Mouse (Mus musculus) limb, embryonic 12.5 days (tissue): ENCODE measurements around the gene Lhfp. TPM values are rescaled to one million over a fixed set of nuclear protein-coding genes. Genes with fewer than 3 reads are reported as not detected.

Experiments
- ATAC-seq: fragments of 200-750 bp; cut with Nextera tagmentation; 2 replicates; pipeline ENCODE4 v1.8.0; 2017; ENCODE audit warnings: low read depth, moderate TSS enrichment; ENCODE audit not compliant: insufficient number of reproducible peaks, insufficient read depth, low FRiP score, low TSS enrichment
- H3K27ac ChIP-seq: fragments of 300-500 bp; sonication (generic); 2 replicates; pipeline ENCODE4 v1.5.1; 2016; ENCODE audit warnings: mild to moderate bottlenecking, moderate library complexity
- H3K27me3 ChIP-seq: fragments of 300-500 bp; sonication (generic); 2 replicates; pipeline ENCODE4 v1.6.1; 2016; ENCODE audit warnings: mild to moderate bottlenecking, moderate library complexity
- H3K36me3 ChIP-seq: fragments of 300-500 bp; sonication (generic); 2 replicates; pipeline ENCODE4 v1.6.1; 2016; ENCODE audit warnings: mild to moderate bottlenecking, moderate library complexity
- H3K4me1 ChIP-seq: fragments of 300-500 bp; sonication (generic); replicated peaks from 2 replicates; pipeline ENCODE4 v1.6.1; 2016
- H3K4me2 ChIP-seq: fragments of 300-500 bp; sonication (generic); 2 replicates; pipeline ENCODE4 v1.6.1; 2016; ENCODE audit warnings: mild to moderate bottlenecking, moderate library complexity
- H3K4me3 ChIP-seq: fragments of 300-500 bp; sonication (generic); replicated peaks from 2 replicates; pipeline ENCODE4 v1.5.1; 2016; ENCODE audit warnings: mild to moderate bottlenecking
- H3K9ac ChIP-seq: fragments of 300-500 bp; sonication (generic); replicated peaks from 2 replicates; pipeline ENCODE4 v1.6.1; 2016; ENCODE audit warnings: mild to moderate bottlenecking, moderate library complexity
- H3K9me3 ChIP-seq: fragments of 300-500 bp; sonication (generic); 2 replicates; pipeline ENCODE4 v1.6.1; 2016; ENCODE audit warnings: mild to moderate bottlenecking, moderate library complexity
- WGBS: fragments of 180-500 bp; shearing (Covaris S2); methylation state at CpG from one replicate; pipeline ENCODE4 v1.1.7; 2016; 5-methylcytosine and 5-hydroxymethylcytosine counted together
- polyA plus RNA-seq: library from polyadenylated mRNA; unstranded; fragments of >200 nt; fragmentation: Nextera tagmentation; extraction: Ambion mirVana; gene quantifications from 2 replicates; pipeline ENCODE4 v1.2.1, GENCODE M21; 2016

The Lhfp gene
- polyA plus RNA-seq, 1 experiment from 2014 or later: 56.5 TPM

DNA sequence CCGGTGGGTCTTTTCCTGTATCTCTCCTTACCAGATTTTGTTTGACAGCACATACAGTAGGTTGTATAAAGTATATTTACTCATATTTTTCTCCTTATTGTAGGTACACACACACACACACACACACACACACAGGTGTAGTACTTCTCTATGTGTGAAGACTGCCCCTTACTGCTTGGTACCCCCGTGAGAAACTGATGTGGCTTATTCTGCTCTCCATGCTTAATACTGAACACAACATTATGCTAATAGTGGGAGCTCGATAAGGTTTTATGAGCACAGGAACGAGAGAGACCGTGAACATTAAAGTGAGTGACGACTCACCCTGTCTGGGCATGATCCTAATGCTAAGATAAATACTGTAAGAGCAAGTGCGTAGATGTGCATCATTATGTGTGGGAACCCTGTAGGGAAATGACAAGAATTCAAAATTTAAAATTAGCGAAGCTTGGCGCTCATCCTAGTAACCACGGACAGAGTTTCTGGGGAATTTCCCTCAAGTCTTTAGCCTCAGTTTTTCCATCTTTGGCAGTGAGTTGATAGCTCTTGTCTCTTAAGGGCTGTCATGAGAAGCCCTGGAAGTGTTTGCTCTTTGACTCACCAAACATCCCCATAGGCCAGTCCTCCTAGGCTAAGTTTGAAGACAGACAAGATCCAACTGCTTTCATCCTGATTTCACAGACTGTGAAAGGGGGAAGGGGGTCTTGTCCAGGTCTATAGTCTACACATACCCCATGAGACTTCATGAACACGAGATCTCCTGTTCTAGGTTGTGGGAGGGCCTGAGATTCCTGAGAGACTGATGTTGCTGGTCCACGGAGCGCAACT lies 24.2 kb downstream of the Lhfp start:
- WGBS: 63% methylated on average over 13 of the region's 13 CpGs
- Histone ChIP-seq H3K9me3 (peaks cover 3% of the 10 kb centered on the region; the same call in 1 of the 2 replicates), H3K4me2 (0 out of 2 replicates have a peak overlapping the region, but pooled peaks have one; percentile 6), H3K27ac (peak overlapping the region; percentile 70), H3K9ac (no peak overlapping the region), H3K4me3 (no peak overlapping the region), H3K4me1 (peaks cover 28% of the 10 kb centered on the region), H3K36me3 (no peaks in the 10 kb centered on the region), H3K27me3 (no peaks in the 10 kb centered on the region)
- ATAC-seq: 0 out of 2 replicates have a peak, but pooled peaks have one; percentile 56

DNA sequence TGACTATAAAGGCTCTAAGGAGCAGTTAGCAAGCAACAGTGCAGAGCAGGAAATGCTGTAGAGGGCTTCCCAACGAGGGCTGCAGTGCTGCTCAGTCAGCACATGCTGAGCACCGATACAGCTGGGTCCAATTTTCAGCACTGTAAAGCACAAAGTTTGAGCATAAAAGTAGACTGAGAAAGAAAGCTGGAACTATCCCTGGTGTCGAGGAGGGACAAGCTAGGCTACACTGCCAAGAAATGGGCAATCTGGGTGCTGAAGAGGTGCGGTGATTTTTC lies 24.7 kb downstream of the Lhfp start:
- no peak for ATAC-seq
- Histone ChIP-seq H3K4me2 (0 out of 2 replicates have a peak overlapping the region, but pooled peaks have one; percentile 6), H3K27ac (peak overlapping the region; percentile 70), H3K9ac (no peak overlapping the region), H3K36me3 (no peaks in the 10 kb centered on the region), H3K9me3 (peaks cover 3% of the 10 kb centered on the region; the same call in 1 of the 2 replicates), H3K4me1 (peaks cover 28% of the 10 kb centered on the region), H3K27me3 (no peaks in the 10 kb centered on the region), H3K4me3 (no peak overlapping the region)
- 37% methylated on average over 4 of the region's 4 CpGs for WGBS

DNA sequence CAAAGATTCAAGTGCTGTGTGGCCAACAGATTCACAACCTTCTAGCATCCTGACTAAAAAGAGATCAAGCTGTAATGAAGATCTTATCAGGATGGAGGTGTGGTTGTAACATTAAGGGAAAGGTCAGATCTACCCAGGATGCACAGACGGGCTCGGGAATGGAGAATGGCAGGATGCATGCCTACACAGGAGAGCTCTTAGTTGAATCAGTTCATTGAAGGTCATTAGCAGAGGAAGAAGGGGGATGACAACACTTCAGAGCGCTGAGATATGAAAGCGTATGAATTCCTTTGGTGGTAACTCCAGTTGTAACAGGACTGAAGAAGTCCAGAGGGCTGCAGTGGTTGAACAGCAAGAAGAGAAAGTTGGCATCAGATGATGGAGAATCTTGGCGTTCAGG lies 27.1 kb downstream of the Lhfp start:
- no peak overlapping the region for H3K4me2 ChIP-seq
- no peak overlapping the region for H3K4me3 ChIP-seq
- WGBS: 84% methylated on average over 5 of the region's 5 CpGs
- no peaks in the 10 kb centered on the region for H3K27me3 ChIP-seq
- ATAC-seq: no peak
- H3K36me3 ChIP-seq: no peaks in the 10 kb centered on the region
- no peak overlapping the region for H3K27ac ChIP-seq
- peaks cover 3% of the 10 kb centered on the region; the same call in 1 of the 2 replicates for H3K9me3 ChIP-seq
- no peak overlapping the region for H3K9ac ChIP-seq
- H3K4me1 ChIP-seq: peaks cover 20% of the 10 kb centered on the region

DNA sequence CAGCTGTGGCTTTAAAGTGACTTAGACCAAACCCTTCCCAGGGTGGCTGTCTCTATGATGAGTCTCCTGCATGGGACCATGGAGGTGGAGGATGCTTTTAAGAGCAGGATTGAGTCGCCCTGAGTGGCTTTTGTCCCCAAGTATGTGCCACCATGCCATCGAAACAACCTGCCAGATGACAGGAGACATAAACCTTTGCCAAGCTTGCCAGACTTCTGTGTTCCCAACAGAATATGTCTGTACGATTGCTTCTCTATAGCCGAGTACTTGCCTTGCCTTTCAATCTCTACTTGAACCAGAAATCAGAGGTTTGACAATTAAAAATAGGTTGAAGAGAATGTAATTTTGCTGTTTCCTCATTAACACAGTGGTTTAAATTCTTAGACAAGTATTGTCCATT lies 32.9 kb downstream of the Lhfp start:
- Histone ChIP-seq H3K4me2 (no peak overlapping the region), H3K27me3 (no peaks in the 10 kb centered on the region), H3K36me3 (no peaks in the 10 kb centered on the region), H3K4me3 (no peak overlapping the region), H3K27ac (no peak overlapping the region), H3K9ac (no peak overlapping the region), H3K4me1 (no peaks in the 10 kb centered on the region), H3K9me3 (peaks cover 4% of the 10 kb centered on the region; the same call in 1 of the 2 replicates)
- 93% methylated on average over 4 of the region's 4 CpGs for WGBS
- no peak for ATAC-seq

DNA sequence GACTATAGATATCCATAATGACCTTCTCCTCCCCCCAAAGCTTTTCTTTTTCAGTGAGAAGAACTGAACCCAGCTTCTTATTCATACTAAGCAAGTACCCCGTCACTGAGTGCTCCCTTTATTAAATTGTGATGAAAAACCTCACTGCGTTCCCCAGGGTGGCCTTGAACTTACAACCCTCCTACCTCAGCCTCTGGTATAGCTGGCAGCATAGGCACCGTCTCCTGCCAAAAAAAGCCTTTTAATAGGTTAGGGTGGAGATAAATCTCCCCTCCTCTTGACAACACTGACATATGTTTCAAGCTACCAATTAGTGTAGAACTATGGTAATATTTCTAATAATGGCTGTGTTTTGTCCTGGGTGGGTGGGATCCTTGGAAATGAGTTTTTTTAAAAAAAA lies 33.4 kb downstream of the Lhfp start:
- ATAC-seq: no peak
- H3K4me3 ChIP-seq: no peak overlapping the region
- H3K36me3 ChIP-seq: no peaks in the 10 kb centered on the region
- no peak overlapping the region for H3K9ac ChIP-seq
- no peaks in the 10 kb centered on the region for H3K4me1 ChIP-seq
- WGBS: 73% methylated on average over 3 of the region's 3 CpGs
- no peaks in the 10 kb centered on the region for H3K27me3 ChIP-seq
- no peak overlapping the region for H3K4me2 ChIP-seq
- H3K27ac ChIP-seq: no peak overlapping the region
- H3K9me3 ChIP-seq: peaks cover 4% of the 10 kb centered on the region; the same call in 1 of the 2 replicates

DNA sequence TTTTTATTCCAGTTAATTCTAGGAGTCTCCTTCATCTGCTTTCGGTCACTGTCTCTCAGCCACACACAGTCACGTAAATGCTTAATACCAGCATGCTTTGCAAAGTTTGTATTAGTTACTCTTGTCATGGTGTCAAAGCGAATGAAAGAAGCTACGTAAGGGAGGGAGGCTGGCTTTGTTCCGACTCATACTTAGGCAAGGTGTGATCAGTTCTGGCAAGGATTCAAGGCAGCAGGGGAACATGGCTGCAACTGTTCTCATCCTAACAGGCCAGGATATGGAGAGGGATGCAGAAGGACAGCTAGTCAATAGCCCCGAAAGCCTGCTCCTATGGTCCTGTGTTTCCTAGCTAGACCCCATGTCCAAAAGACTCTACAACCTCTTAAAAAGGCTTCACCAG lies 39.0 kb downstream of the Lhfp start:
- WGBS: 95% methylated on average over 6 of the region's 6 CpGs
- H3K4me2 ChIP-seq: no peak overlapping the region
- peaks cover 4% of the 10 kb centered on the region; the same call in 1 of the 2 replicates for H3K9me3 ChIP-seq
- no peak overlapping the region for H3K4me3 ChIP-seq
- no peaks in the 10 kb centered on the region for H3K36me3 ChIP-seq
- no peak overlapping the region for H3K9ac ChIP-seq
- H3K4me1 ChIP-seq: 0 out of 2 replicates have a peak, but pooled peaks cover 2% of the 10 kb centered on the region
- no peak overlapping the region for H3K27ac ChIP-seq
- H3K27me3 ChIP-seq: no peaks in the 10 kb centered on the region
- ATAC-seq: no peak

DNA sequence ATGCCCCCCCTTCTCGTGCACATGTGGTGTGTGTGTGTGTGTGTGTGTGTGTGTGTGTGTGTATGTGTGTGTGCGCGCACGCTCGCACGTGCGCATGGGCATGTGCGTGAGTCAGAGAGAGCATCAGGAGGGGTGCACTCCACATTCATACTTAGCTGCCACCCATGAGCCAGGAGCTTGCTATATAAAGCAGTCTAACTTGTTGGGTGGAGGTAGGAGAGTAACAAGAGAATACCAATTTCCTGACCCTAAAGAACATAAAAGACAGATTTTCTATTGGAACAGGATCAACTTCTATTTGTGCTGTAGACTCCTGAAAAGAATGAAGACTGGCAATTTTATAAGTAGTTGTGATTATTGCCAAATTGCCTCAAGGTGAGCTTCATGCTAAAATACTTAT lies 39.4 kb downstream of the Lhfp start:
- no peak overlapping the region for H3K9ac ChIP-seq
- H3K4me2 ChIP-seq: no peak overlapping the region
- H3K4me3 ChIP-seq: no peak overlapping the region
- WGBS: over 99% methylated on average over 8 of the region's 8 CpGs
- H3K27me3 ChIP-seq: no peaks in the 10 kb centered on the region
- H3K36me3 ChIP-seq: no peaks in the 10 kb centered on the region
- H3K27ac ChIP-seq: no peak overlapping the region
- H3K9me3 ChIP-seq: no peaks in the 10 kb centered on the region
- ATAC-seq: no peak
- H3K4me1 ChIP-seq: 0 out of 2 replicates have a peak, but pooled peaks cover 2% of the 10 kb centered on the region

DNA sequence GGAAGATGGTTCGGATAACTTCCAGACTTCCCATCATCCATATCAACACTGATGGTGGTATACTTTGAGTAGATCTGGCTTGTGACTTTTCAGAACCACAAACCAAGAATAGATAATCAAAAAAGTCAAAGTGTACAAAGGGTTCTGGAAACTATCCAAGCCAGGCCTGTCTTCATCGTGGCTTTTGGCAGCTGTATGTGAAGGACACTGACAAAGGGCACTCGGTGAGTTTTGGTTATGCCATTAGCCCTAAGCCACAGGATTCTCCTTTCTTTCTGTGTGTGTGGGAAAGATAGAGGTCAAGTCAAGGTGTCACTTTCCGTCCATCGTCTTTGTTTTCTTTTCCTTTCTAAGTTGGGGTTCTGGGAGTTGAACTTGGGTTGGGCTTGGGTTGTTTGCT lies 42.4 kb downstream of the Lhfp start:
- no peak overlapping the region for H3K4me3 ChIP-seq
- no peak overlapping the region for H3K4me2 ChIP-seq
- no peak overlapping the region for H3K27ac ChIP-seq
- WGBS: 92% methylated on average over 5 of the region's 5 CpGs
- H3K9ac ChIP-seq: no peak overlapping the region
- no peaks in the 10 kb centered on the region for H3K9me3 ChIP-seq
- H3K36me3 ChIP-seq: no peaks in the 10 kb centered on the region
- no peak for ATAC-seq
- H3K4me1 ChIP-seq: peaks cover 15% of the 10 kb centered on the region
- no peaks in the 10 kb centered on the region for H3K27me3 ChIP-seq

DNA sequence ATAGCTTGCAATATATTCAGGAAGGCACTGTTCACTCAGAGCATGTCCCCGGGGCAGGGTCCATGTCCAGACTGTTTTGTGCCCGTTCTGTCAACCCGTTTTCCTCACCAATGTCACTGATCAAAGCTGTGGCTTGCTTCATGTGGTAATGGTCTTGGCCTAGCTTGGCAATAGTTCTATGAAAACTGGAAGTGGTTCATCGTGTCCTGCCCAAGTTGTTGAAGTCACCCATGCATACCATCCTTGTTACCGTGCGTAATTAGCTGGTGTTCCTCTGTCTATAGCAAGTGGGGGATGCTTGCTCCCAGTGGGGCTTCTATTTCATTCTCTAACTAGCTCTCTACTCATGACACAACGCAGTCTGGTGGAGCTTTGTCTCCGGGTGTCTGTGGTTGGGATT lies 43.5 kb downstream of the Lhfp start:
- Histone ChIP-seq H3K4me3 (no peak overlapping the region), H3K27ac (no peak overlapping the region), H3K9me3 (no peaks in the 10 kb centered on the region), H3K4me1 (peaks cover 15% of the 10 kb centered on the region), H3K27me3 (no peaks in the 10 kb centered on the region), H3K36me3 (no peaks in the 10 kb centered on the region), H3K4me2 (no peak overlapping the region), H3K9ac (no peak overlapping the region)
- 90% methylated on average over 8 of the region's 8 CpGs for WGBS
- no peak for ATAC-seq

DNA sequence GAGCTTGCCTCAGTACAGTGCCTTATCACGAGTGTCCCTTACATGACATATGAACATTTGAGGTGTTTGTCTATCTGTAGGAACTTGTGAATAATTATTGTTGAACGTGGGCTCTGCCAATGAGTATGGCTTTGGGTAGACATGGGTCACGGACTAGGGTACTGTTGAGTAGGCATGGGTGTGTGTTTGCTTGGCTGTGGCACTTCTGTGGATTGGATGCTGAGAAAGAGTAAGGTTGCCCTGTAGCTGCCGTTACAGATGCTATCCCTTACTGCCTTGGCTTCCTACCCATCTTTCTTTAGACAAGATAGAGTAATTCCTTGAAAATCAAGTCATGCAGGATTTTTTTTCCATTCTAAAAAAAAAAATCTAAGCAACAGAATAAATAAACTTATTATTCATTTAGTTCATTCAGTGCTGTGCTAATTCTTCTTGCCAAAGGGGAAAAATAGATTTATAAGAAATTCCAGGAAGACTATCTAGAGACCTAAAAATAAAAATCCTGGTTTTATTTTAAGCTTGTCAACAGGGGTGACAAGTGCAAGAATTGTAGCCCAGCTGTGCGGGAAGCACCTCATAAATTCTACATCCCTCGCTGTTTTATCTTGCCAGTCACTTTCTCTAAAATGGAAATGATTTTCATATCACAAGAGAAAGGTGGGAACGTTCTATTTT lies 45.3 kb downstream of the Lhfp start:
- ATAC-seq: no peak
- no peak overlapping the region for H3K9ac ChIP-seq
- peak overlapping the region; percentile 29; the same call in 1 of the 2 replicates for H3K4me2 ChIP-seq
- H3K9me3 ChIP-seq: no peaks in the 10 kb centered on the region
- no peaks in the 10 kb centered on the region for H3K36me3 ChIP-seq
- 67% methylated on average over 7 of the region's 7 CpGs for WGBS
- no peak overlapping the region for H3K4me3 ChIP-seq
- H3K4me1 ChIP-seq: peaks cover 18% of the 10 kb centered on the region
- peak overlapping the region; percentile 25; the same call in 1 of the 2 replicates for H3K27ac ChIP-seq
- no peaks in the 10 kb centered on the region for H3K27me3 ChIP-seq

DNA sequence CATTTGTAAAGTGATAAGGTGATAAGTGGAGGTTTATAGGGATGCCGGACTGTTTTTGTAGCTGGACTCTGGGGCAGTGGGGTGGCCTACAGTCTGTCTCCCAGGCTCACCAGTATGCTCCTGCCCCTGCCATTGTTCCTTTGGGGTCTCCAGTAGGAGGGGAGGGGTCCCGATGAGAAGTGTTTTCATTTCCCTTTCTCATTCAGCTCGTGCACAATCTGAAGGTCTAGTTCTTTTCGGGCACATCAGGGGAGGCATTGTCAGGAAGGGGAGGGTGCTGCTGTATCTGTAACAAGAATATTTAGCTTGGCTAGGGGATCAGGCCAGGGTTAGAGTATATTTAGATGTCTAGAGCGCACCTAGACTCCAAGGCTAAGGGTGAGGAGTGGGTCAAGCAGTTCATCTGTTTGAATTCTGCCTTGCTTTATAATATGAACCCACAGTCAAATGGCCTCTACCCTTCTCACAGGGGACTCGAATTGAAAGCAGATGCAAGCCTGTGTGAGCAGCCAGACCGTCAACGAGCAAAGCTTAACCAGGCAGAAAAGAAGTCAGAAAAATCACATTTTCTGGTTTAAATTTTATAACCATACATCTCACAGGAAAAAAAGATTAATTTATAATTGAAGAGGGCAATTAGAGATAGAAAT lies 46.0 kb downstream of the Lhfp start:
- no peak overlapping the region for H3K4me3 ChIP-seq
- no peak for ATAC-seq
- WGBS: 32% methylated on average over 8 of the region's 8 CpGs
- peak overlapping the region; percentile 47; the same call in 1 of the 2 replicates for H3K27ac ChIP-seq
- H3K9ac ChIP-seq: no peak overlapping the region
- no peaks in the 10 kb centered on the region for H3K9me3 ChIP-seq
- H3K4me1 ChIP-seq: peaks cover 18% of the 10 kb centered on the region
- H3K36me3 ChIP-seq: no peaks in the 10 kb centered on the region
- H3K4me2 ChIP-seq: peak overlapping the region; percentile 29
- no peaks in the 10 kb centered on the region for H3K27me3 ChIP-seq
